Mouse (Mus musculus) ovary, adult 2 months (tissue): ENCODE results near the gene Zc3hav1l. TPM values are rescaled to one million over a fixed set of nuclear protein-coding genes. Genes with fewer than 3 reads are reported as not detected.

Experiments
- polyA plus RNA-seq: library from polyadenylated mRNA; depleted of rRNA; stranded (reverse); fragments of >200 nt; gene quantifications from 2 replicates; pipeline ENCODE4 v1.2.3, GENCODE M21; 2012; rRNA removed

Zc3hav1l gene
- 13.9 and 16.1 TPM in 2 replicates for polyA plus RNA-seq

DNA sequence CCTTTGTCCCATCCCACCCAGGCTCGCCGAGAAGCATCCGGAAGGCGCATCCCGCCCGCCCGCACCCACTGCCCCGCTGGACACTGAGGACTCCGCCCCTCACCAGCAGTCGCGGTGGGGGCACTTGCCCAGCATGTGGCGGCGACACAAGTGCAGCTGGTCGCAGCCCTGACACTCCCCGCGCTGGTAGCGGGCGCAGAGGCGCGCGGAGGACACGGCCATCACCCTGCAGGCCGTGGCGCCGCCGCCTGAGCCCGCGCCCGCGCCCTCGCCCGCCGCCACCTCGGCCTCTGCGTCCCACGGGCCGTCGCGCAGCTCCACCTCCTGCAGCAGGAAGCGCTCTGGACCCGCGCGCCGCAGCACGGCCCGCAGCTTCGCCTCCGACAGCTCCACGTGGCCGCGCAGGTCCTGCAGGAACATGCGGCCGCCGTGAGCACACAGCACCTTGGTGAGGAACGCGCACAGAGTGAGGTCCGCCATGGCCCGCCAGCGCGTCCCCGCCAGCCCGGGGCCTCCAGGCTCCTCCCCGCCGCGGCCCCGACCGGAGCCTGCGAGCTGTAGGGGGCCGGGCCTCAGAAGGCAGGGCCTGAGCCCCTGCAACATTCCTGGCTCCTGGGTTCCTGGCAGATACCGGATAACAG is at the start of gene Zc3hav1l:
TSS of gene Zc3hav1l (minus strand) at position 499 of the 641 bp plus-strand sequence.

DNA sequence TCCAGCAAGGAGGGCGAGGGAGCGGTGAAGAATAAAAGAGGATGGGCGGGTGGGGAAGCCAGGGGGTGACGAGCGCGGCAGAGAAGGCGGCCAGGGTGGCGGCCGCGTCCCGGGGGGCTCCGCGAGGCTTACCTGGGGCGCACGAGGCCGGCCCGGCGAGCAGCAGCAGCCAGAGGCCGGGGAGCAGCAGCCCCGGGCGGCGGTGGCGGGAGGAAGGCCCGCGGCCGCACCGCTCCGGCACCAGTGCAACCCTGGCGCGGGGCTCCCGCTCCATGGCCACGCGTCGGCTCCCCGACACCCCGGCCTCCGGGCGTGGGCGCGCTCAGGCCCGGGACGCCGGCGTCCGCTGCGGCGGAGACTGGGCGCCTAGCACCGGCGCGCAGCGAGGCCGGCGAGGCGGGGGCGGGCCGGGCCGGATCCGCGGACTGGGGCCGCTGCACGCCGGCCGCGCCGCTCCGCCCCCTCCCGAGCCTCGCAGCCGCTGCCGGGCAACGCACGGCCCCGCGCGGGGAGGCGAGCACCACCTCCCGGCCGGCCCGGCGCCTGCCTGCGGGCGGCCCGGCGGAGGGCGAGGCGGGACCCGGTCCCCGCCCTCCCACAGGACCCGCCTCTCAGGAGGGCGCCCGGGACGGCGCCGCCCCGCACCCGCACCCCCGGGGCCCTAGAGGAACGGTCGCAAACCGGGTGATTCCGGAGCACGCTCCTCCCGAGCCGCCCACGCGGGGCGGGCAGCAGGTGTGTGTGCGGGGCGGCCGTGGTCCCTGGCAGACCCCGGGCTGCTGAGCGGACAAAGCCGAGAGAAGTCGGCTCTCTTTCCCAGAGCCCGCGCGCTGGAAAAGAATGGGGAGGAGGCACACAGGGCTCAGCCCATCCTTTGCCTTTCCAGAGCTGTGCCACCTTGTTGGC is 45.1 kb downstream of the Zc3hav1l start, which contains the start of gene D630045J12Rik:
TSS of gene D630045J12Rik (minus strand) at position 274 of the 906 bp plus-strand sequence.

Other genes starting within 250 kb of the Zc3hav1l start
- gene Tmem213, start 190.0 kb downstream of the Zc3hav1l start, polyA plus RNA-seq, result 3.4 and 5.0 TPM in 2 replicates
- 2.2 and 9.3 TPM in 2 replicates for gene Atp6v0a4, start 174.7 kb downstream of the Zc3hav1l start, polyA plus RNA-seq
- 11.6 and 12.0 TPM in 2 replicates for gene D630045J12Rik, start 45.2 kb downstream of the Zc3hav1l start, polyA plus RNA-seq
- gene Zc3hav1, start 55.3 kb upstream of the Zc3hav1l start, polyA plus RNA-seq, result 35.9 and 36.0 TPM in 2 replicates
- 1.0 and 1.5 TPM in 2 replicates for gene Ttc26, start 82.2 kb upstream of the Zc3hav1l start, polyA plus RNA-seq
- gene Ubn2, start 134.7 kb upstream of the Zc3hav1l start, polyA plus RNA-seq, result 8.9 and 10.8 TPM in 2 replicates
- 420 and 421 TPM in 2 replicates for gene Fmc1, start 234.2 kb upstream of the Zc3hav1l start, polyA plus RNA-seq